Mouse (Mus musculus) layer of hippocampus, postnatal 36 days (tissue): ENCODE measurements at regions not wholly inside any gene's neighbourhood (a gene's known extent, or its start where the extent isn't known, plus 50 kb on each side); places are given as distances from the start of the nearest gene placed in this dataset.

Source experiments
- DNase-seq, 2 experiments: peaks; one replicate each; pipeline ENCODE4 v3.0.0; 2022

DNA sequence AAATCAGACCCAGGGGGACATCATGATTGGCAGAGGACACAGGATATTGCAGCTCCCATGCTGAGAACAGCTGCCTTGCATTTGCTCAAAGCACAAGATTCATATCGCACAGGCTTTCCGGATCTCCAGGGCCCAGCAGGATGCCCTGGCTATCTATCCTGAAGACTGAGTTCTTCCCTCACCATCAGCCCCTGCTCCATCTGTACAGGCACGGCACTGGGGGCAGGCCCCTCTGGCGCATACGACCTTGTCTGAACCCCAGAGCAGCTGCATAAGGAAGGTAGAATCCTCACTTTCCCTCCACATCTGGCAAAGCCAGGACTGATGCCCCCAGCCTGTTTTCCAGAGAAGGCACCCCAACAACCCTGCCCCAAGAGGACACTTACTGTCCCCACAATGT, 266.8 kb downstream of the Tns1 start:
- DNase-seq = no peak

DNA sequence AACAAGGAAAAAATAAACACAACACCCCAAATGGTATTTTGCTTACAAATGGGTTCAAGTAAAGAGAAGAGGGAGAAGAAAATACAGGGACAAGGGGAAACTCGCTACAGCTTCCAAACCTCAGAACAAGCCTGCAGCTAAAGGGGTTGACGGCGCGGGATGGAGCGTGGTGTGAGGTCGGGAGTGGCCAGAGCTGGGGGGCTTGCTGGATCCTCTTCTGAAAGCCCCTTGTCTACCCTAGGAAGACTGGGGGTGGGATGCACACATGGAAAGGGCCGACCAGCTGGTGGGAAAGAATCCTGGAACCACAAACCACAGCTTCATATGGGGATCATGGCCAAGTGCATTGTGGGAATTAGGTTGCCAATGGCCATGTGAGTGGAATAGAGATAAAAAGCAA, 267.4 kb downstream of the Tns1 start:
- no peak for DNase-seq

DNA sequence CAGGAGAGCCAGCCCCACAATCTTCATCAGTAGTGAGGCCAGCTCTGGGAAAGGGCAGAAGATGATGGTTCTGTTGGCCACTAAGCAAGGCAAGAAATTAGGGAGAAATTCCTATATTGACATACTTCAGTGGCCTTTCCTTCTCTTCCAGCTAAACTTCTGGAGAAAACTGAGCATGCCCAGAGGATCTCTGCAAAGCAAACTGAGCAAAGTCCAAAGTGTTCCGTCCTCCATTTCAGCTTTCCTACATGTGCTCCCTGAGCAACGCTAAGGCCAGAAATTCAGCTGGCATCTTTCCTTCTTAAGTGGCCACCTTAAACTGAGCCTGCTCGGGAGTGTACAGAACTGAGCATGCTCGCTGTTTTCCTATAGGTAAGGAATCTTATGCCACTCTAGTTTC, 268.9 kb downstream of the Tns1 start:
- DNase-seq = no peak

DNA sequence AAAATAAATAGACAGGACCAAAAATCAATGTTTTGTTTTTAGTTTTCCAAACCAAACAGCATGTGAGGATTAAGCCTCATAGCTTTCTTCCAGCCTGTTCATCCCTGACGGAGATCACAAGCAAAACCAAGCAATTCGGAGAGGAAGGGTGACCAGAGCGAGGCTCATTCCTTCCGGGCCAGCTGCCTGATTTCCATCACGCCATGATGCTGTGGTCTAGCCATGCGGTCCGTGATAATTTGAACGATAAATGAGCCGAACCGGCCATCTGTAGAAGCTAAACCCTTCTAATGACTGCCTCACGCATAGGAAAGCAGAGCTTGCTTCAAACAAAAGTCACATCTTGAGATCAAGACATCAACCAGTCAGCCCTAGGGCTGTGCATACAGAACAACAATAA, 270.4 kb downstream of the Tns1 start:
- DNase-seq = no peak

DNA sequence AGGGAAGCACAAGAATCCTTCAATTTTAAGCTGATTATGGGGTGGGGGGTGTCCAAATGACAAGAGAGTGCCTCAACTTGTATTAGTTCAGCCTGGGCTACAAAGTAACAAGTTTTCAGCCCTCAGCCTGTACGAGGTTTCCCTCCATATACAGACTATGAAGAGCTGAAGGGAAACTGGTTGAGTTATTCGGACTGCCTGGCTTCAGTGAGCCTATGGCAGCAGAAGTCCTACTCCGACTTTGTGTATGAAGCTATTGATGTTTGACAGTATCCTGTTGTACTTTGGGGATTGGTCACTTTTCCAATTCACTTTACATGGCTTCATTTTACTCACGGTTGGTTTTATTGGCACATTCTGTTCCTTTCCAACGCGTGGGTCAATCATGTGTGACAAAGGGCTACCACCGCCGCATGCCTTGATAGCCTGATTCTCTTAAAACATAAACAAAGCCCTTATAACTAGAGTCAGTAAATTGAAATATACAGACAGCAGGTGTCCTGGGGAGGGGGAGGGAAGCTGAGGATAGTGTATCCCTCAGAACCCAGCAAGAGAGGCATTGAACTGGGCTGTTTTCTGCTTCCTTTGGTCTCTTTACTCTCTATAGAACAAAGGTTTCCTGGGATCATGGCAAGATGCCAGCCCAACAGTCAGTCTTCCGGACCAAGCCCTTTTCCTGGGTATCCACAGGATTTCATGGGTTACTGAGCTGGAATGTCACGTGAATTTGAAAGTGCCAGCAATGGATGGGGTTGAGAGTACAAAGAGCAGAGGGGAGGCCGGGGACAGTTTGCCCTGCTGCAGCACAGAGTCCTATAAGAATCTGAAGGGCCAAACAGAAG, 273.9 kb downstream of the Tns1 start:
- no peak for DNase-seq

DNA sequence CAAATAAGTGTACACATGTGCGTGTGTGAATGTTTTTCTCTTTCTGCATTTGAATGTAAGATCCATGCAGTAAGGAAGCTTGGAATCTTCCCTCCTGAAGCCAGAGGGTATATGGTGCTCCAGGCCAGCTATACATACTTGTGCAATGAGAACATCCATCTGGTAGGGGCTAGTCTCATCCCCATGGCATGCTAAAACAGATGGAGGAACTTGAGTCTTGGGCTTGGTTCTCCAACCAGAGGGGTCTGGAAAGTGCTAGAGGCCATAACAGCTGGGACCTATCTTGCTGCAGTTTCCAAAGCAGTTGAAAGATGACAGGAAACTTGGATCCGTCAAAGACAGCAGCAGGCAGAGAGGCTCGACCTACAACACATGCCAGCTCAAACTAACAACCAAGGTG, 275.9 kb downstream of the Tns1 start:
- no peak for DNase-seq

DNA sequence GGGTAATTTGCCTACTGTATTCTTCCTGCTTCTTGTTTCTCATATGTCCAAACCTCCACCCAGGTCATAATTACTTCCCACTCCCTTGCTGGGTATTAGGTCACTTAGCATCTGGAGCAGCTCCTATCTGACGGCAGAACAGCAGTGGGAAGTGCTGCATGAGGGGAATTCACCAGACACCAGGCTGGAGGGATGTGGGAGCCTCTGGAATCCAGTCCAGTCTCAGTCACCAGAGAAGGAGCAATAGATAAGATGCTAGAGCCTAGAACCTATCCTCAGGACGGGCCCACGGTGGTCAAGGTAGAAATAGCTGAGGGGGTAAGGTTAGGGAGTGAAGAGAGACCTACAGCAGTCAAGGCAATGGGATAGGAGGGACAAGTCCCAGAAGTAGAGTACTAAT, 277.1 kb downstream of the Tns1 start:
- DNase-seq = no peak

DNA sequence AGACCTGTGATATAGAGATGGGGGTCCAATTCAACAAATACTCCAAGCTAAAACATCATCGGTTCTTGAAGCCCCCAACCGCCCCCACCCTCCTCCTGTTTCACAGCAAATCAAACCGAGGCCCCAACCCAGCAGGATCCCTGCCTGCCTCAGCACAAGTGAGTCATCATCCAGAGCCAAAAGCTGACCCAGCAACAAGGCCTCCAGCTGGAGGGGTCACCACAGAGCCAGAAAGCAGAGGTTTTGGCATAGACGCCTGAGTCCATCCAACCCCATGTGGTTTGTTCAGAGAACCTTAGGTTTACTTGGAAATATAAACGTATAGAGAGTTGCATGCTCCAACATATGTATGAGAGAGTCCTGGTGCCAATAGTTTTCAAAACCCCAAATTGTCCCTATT, 279.1 kb downstream of the Tns1 start:
- DNase-seq = no peak

DNA sequence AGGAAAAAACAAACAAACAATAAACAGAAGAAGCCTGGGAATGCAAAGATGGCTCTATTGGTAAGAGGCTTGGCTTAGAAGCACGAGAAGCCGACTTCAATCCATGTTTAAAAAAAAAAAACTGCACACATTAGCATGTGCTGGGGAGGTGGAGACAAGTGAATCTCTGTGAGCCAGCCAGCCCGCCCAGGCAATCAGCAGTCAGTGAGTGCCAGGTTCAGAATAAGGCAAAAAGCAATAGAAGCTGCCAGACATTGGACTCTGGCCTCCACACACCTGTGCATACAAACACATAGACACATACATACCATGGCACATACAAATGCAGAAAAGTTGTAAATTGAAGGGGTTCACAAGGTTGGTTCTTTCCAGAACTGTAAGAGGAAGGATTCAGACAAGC, 279.7 kb downstream of the Tns1 start:
- no peak for DNase-seq

DNA sequence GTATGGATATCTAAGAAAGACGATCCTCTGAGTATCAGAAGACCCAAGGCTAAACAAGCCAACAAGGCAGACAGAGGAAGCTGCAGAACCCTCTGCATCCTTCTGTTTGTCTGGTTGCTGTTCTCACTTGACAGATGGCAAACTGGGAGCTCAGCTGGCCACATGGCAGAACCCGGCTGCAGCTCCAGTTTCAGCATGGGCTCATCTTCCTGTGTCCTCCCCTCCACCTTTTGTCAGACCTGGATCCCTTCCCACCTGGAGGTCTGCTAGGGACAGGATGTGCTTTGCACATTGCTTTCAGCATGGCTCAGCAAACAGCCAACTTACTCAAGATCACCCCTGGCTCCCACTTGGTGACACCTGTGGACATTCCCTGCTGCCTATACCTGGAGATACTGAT, 284.9 kb downstream of the Tns1 start:
- peak in 1 of 2 experiments; percentile 20 for DNase-seq

DNA sequence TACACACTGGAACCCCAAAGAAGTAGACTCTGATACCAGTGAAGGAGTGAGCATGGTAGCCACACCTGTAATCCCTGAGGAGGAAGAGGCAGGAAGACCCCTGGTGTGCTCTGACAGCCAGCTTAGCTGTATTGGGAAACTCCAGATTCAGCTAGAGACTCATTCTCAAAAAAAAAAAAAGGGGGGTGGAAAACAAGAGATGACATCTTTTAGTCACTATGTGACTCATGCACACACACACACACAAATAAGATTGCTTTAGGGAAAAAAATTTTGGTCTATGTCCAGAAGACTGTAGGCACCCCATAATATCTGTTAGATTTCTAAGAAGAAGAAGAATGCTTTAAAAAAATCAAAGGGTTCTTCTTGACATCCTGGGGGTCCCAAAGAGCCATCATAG, 287.6 kb downstream of the Tns1 start:
- no peak for DNase-seq

DNA sequence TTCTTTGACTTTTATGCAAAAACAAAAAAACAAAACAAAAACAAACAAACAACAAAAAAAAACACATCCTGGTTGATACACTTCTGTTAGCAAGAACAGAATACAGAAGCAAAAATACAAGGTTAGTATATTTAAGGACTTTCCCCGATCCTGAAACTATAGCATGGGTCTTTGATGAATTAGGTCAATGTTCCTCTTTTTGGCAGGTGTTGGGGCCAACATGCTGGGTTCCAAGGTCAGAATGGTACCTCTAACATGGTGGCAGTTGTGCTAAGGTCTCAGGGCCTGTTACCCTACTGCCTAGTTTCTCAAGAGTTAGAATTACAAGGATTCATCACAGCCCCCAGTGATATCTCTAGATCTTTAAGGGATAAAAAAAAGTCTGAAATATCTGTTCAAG, 289.7 kb downstream of the Tns1 start:
- DNase-seq = no peak

DNA sequence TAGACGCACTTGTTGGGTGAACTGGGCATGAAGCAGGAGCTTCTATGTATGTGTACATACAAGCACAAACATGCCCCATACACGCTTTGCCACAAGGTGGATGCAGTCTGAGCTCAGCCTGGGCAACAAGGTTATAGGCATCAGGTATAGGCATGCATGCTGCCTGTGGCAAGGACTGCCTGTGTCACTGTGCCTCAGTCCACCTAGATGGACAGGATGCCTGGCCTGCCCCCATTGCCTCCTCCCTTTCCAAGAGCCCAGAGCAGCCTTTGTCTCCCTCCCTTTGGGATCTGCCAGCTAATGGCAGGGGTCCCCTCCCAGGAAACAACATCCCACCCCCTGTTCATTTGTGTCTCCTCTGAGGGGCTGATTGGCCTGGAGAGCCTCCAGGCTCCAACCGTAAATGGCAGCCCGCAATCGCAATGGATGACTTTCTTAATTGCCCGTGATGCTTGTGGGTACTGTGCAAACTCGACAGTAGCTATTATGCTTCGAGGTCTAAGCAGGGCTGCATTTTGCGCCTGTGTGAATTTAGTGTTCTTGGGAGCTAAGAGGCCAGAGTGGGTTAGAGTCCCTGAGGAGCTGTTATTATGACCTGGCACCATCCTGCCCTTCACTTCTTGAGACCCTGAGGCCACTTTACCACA, 293.6 kb downstream of the Tns1 start:
- no peak for DNase-seq

DNA sequence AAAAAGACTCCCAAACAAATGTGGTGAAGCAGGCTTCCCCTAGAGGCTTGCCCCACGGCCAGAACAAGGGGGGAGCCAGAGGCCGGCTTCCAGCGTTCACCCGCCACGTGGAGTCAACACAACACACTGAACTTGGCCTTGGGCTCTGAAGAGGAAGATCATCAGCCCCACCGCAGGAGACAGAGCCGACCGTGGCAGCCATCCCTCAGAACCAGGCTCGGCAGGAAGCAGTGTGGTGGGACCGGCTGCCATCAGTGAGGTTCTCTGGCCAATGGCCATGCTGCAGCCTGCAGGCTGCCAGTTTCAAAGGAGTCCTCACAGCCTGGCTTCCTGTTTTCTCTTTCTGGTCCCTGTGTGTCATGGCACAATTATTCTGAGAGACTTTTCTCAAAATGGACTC, 295.3 kb downstream of the Tns1 start:
- peak; percentile 27 to 44 for DNase-seq

DNA sequence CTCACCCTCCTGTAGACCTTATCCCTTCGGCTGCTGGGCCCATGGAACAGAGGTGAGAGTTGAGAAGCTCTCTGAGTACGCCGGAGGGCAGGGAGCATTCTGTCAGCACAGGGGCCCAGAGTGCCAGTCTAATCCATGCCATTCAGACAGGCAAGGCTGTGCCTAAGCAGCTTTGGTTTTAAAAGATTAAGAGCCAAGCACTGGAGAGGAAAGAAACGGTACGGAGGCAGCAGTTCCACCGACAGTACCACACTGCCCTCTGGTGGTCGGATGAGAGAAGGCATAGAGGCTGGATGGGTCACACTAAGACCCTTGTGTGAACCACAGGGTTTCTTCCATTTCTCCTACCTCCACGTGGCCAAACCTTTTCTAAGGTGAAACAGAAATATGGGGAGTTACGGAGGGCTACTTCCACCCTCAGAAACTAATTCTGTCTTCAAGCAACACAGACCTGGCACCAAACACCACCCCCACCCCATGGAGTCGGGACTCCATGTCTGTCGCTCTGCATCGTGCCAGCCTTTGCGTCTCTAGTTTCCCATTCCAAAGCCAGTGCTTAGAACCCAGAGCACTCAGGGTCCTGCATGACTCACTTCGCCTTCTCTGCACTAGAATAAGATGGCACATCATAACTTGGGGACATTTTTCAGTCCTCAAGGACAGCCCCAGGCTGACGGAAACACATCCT, 297.9 kb downstream of the Tns1 start:
- peak; percentile 87 to 88 for DNase-seq

DNA sequence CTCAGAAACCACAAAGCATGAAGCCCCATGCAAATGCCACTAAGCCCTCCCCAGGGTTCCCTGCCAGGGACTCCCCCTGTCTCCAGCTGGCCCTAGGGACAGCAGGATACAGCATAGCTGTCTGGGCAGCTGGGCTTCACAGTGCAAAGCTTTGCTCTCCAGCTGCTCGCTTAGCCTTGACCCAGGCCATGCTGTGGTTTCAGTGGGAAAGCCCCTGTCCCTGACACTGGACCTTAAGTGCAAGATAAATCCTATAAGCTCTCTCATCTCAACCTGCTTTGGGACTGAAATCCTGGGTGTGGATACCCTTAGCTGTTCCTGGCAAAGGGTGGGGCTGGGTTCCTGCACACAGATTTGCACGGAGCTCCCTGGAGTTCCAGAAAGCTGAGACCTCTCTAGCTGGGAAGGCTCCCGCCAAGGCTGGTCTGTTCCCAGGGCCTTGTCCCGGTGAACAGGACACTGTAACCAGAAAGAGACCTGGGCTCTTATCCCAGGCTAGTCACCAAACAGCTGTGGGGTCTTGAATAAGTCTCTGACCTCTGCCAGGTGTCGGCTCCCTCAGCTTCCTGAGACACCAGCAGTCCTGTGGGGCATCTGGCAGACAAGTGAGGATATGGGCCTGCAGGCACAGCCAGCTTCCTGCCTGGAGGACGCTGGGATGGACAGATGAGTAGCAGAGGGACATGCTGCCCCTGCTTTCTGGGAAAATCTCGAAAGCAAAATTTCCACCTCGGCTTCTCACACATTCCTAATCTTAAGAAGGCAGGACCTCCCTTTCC, 299.7 kb downstream of the Tns1 start:
- DNase-seq = no peak

DNA sequence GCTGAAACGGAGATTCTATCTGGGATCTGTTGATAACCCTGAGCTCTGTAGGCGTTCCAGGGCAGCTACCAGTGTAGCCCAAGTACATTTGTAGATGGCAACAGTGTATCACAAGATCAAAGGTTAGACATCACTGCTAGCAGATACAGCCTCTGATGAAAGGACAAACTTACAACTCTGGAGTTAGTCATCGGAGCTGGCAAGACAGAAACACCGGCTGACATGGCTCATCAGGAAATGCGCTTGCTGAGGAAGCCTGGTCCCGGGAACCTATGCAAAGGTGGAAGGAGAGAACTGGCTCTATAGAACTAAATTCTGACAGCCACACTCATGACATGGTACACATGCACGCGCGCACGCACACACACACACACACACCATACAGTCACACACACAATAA, 300.5 kb downstream of the Tns1 start:
- no peak for DNase-seq

DNA sequence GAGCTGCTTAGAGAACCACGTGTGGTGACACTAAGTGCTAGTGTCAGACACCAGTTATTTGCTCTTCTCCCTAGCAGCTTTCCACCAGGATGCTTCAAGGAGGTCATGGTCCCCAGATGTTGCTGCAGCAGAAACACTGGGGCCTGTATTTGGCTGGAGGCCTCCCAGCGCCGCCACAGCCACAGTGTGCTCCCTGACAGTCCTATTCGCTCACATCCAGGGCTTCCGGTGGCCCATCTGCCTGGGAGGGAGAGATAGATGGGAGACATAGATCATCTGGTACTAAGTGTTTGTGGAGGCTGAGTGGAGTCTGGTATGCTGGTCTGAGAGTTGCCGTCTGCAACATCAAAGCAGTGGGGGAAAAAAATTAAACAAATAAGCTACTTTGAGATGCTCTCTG, 301.6 kb downstream of the Tns1 start:
- DNase-seq = no peak

DNA sequence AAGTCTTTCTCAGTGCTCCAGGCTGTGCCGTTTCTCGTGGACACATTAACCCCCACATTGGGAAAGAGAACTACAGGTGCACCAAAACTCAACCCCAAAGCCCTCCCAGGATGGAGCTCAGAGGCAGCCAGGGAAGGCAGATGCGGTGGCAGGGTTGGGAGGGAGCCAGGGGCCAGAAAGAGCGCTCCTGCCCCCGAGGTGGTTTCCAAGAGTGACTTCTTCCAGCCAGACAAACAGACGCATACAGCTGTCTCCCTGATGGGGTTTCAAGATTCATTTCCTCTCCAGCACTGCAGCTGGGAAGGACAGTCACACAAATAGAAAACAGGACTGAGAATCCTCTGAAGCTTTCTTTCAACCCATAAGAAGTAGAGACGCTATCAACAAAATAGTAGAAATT, 303.5 kb downstream of the Tns1 start:
- no peak for DNase-seq

DNA sequence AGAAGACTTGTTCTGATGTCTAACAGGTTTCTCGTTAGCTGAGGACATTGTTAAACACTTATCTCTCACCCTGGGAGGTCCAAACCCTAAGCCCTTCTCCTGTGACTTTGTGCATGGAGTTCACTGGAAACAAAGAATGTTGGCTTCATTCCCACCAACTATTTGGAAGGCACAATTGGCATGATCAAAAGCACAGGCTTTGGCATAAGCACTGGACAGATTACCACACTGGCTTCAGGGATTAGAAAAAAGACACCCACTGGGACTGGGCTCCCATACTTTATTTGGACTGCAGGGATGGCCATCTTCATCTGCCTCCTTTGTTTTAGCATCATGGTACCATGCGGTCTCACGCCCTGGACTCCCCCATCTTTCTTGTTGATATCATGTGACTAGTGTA, 317.0 kb downstream of the Tns1 start:
- no peak for DNase-seq

DNA sequence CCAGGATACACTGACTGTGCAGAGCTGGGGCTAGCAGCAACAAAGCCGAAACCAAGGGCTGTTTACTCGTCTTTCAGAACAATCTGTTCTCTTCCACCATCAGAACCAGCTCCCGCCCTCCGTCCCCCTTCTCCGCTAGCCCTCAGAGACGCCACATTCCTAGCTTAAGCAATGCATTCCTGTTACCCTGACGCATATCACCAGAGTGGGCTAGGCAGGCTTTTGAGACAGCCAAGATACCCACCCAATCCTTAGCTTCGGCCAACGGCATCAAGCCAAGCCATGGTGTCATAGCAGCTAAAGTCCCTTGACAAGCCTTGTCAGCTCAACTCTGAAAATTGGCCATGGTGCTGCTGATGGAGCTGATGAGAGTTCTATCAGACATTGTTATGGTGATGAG, 319.1 kb downstream of the Tns1 start:
- DNase-seq = no peak

DNA sequence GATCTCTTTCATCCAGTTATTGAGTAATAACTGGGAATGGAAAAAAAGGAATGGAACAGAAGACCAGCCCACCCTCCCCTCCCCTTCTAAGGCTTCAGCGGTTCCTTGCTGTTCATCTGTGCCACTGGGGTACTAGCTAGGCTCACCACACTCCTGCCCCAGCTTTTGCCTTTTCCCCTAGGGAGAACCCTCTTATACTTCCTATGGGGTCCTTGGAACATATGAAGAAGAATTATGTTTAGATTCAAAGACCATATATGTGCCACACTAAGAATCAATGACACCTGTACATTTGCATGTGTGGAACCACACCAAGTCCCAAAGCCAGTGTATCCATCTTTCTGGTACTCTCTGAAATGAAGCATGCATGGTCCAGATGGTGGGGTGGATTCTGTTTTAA, 324.3 kb downstream of the Tns1 start:
- DNase-seq = no peak

DNA sequence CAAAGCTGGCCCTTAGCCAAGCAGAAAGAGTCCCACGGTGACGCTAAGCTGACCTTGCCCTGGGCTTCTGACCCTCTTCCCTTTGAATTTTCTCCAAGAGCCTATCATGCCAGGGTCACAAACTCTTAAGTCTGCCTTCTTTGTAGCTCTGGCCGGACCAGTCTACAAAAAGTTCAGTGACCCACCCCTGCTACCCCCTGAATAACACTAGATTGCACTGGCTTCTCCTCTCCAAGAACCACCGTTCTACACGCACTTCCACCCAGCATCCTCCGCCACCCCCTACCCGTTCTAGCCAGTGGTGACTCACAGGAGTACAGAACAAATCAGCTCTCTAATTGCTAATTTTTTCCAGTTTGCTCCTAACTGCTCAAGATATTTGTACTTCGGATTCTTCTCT, 325.0 kb downstream of the Tns1 start:
- DNase-seq = peak in 1 of 2 experiments; percentile 4
